Mouse (Mus musculus) E14TG2a.4 (cell line): Measurements from ENCODE around the gene Gnaz.

Experiments
- CTCF ChIP-seq: conservative IDR thresholded peaks from 2 replicates; pipeline ENCODE4 v1.5.1; 2014; ENCODE audit warnings: low read length
- NANOG ChIP-seq: IDR thresholded peaks from 2 replicates; pipeline ENCODE4 v1.6.1; 2014; ENCODE audit warnings: borderline replicate concordance, low read length, mixed read lengths

GRCm38 (mm10) chr10:75021138-75021537 is 54.2 kb downstream of the Gnaz start:
- peak; percentile 77 for TF ChIP-seq CTCF
- no peak for TF ChIP-seq NANOG
